Mouse (Mus musculus): ENCODE results near the gene AW209491. TPM values are rescaled to one million over a fixed set of nuclear protein-coding genes. Genes with fewer than 3 reads are reported as not detected.

AW209491 gene
- polyA plus RNA-seq, 1 experiment from 2014 or later = 36.4 TPM

Other genes starting within 250 kb of the AW209491 start
- gene Hecw1, start 106.9 kb upstream of the AW209491 start, polyA plus RNA-seq (2016; fragmentation: Nextera tagmentation; extraction: Ambion mirVana) = 1.3 and 1.5 TPM in 2 replicates
- gene Mrpl32, start 17.0 kb upstream of the AW209491 start, polyA plus RNA-seq (2016; fragmentation: Nextera tagmentation; extraction: Ambion mirVana) = 104 TPM in 2 replicates
- gene Psma2, start 16.9 kb upstream of the AW209491 start, polyA plus RNA-seq (2016; fragmentation: Nextera tagmentation; extraction: Ambion mirVana) = 244 TPM in 2 replicates